Mouse (Mus musculus) heart, embryonic 10.5 days (tissue): ENCODE measurements around the gene C1rl. TPM values are rescaled to one million over a fixed set of nuclear protein-coding genes. Genes with fewer than 3 reads are reported as not detected.
"Not testable (repeated sequence)": the region's sequence is repeated elsewhere in the genome, so short reads cannot be mapped to it uniquely, and the experiment has no call there.

Source experiments
- DNase-seq: peaks from one replicate; pipeline ENCODE4 v3.0.0-alpha.2; 2017; ENCODE audit warnings: low spot score
- H3K27ac ChIP-seq: fragments of 300-500 bp; sonication (generic); 2 replicates; pipeline ENCODE4 v1.5.1; 2016; ENCODE audit warnings: mild to moderate bottlenecking
- H3K27me3 ChIP-seq: fragments of 300-500 bp; sonication (generic); 2 replicates; pipeline ENCODE4 v1.6.1; 2016; ENCODE audit warnings: mild to moderate bottlenecking; ENCODE audit not compliant: poor library complexity, insufficient read depth, severe bottlenecking
- H3K36me3 ChIP-seq: fragments of 300-500 bp; sonication (generic); 2 replicates; pipeline ENCODE4 v1.6.1; 2016; ENCODE audit warnings: mild to moderate bottlenecking, moderate library complexity
- H3K4me1 ChIP-seq: fragments of 300-500 bp; sonication (generic); 2 replicates; pipeline ENCODE4 v1.6.1; 2016; ENCODE audit warnings: mild to moderate bottlenecking
- H3K4me3 ChIP-seq: fragments of 300-500 bp; sonication (generic); 2 replicates; pipeline ENCODE4 v1.5.1; 2016; ENCODE audit warnings: mild to moderate bottlenecking, moderate library complexity
- H3K9me3 ChIP-seq: fragments of 300-500 bp; sonication (generic); 2 replicates; pipeline ENCODE4 v1.6.1; 2016; ENCODE audit warnings: mild to moderate bottlenecking, moderate library complexity
- WGBS: fragments of 180-500 bp; shearing (Covaris S2); methylation state at CpG from one replicate; pipeline ENCODE4 v1.1.7; 2016; 5-methylcytosine and 5-hydroxymethylcytosine counted together
- polyA plus RNA-seq: library from polyadenylated mRNA; unstranded; fragments of >200 nt; fragmentation: Nextera tagmentation; extraction: Ambion mirVana; gene quantifications from 2 replicates; pipeline ENCODE4 v1.2.1, GENCODE M21; 2016

Gene C1rl
- polyA plus RNA-seq, 1 experiment from 2014 or later, result 0.83 TPM

DNA sequence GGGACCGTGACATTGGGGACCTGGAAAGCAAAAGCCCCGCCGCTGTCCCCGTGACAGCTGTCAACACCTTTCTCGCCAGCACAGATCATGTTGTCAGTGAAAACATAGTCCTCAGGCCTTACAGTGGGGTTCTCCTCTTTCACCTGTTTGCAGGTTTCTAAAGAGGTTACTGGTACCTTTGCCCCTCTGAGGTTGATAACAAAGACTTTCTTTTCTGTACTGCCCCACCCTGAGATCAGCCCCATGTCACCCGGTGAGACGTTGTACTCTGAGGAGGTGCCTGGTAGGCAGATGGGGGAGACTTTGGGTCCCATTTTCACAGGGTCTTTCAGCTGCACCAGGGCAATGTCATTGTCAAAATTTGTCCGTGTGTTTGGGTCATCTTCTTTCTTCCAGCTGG lies 38.2 kb downstream of the C1rl start:
- no peak overlapping the region for H3K27ac ChIP-seq
- H3K27me3 ChIP-seq, result no peaks in the 10 kb centered on the region
- no peak for DNase-seq
- H3K9me3 ChIP-seq, result no peaks in the 10 kb centered on the region
- no peaks in the 10 kb centered on the region for H3K36me3 ChIP-seq
- WGBS, result 72% methylated on average over 8 of the region's 8 CpGs
- no peak overlapping the region for H3K4me3 ChIP-seq
- no peaks in the 10 kb centered on the region for H3K4me1 ChIP-seq

GRCm38 (mm10) chr6:124536125-124536829 lies 43.4 kb downstream of the C1rl start:
- not testable (repeated sequence) for H3K27me3 ChIP-seq, H3K27ac ChIP-seq, H3K36me3 ChIP-seq, H3K9me3 ChIP-seq, H3K4me1 ChIP-seq, H3K4me3 ChIP-seq, DNase-seq
- WGBS, result 67% methylated on average over 8 of the region's 8 CpGs

DNA sequence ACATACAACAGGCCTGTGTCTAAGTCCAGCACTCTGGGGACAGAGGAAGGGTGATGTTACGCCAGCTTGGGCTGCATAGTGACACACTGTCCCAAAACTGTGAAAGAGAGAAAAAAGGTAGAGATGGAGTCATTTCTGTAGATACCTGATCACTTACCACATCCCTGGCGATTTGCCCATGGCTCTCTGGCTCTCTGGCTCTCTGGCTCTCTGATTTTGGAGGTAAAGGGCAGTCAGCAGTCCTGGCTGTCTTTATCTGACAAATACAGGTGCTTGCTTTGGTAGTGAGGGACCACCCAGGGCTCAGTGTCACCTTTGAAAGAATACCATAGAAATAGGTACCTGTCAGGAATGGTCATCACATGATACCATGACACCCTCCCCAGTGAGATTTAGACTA lies 48.3 kb downstream of the C1rl start:
- H3K36me3 ChIP-seq, H3K27me3 ChIP-seq, DNase-seq, H3K4me3 ChIP-seq, H3K9me3 ChIP-seq, H3K27ac ChIP-seq, H3K4me1 ChIP-seq: not testable (repeated sequence)
- WGBS, result 74% methylated on average over 2 of the region's 2 CpGs

DNA sequence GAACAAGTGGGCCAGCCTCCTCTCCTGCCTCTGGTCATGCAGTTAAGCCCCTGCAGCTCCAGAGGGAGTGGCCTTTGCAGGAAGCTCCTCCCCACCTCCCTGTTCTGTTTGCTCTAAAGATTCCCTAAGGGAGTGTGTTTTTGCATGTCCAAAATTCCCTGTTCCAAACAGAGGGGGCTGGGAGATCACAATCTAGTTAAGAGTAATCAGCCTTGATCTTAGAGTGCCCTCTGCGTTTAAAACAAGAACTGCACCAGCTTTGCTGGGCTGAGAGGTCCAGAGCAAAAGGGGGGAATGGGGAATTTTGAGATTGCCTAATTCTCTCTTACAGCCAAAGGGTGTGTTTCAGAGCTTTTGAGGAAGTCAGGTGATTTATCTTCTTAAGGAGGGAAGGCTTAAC lies 49.4 kb downstream of the C1rl start, which contains the start of gene C1s1:
Gene C1s1 (minus strand): TSS at position 76 of the 400 bp plus-strand sequence.
- not testable (repeated sequence) for H3K4me1 ChIP-seq, H3K27me3 ChIP-seq, H3K4me3 ChIP-seq, H3K27ac ChIP-seq, DNase-seq, H3K36me3 ChIP-seq, H3K9me3 ChIP-seq
- 0% methylated on average over 1 of the region's 1 CpGs for WGBS

- H3K9me3 ChIP-seq, result no peaks in the 10 kb centered on the region
- no peaks in the 10 kb centered on the region for H3K36me3 ChIP-seq
- no peak overlapping the region for H3K27ac ChIP-seq
- peak; percentile 71 for DNase-seq
- H3K27me3 ChIP-seq, result no peaks in the 10 kb centered on the region
- WGBS, result 81% methylated on average over 5 of the region's 6 CpGs
- H3K4me3 ChIP-seq, result no peak overlapping the region
- H3K4me1 ChIP-seq, result no peaks in the 10 kb centered on the region
These were observed 51.6 kb downstream of the C1rl start for GRCm38 (mm10) chr6:124544466-124544865.

- WGBS, result 72% methylated on average over 2 of the region's 2 CpGs
- no peak overlapping the region for H3K4me3 ChIP-seq
- 0 out of 2 replicates have a peak, but pooled peaks cover 3% of the 10 kb centered on the region for H3K9me3 ChIP-seq
- H3K36me3 ChIP-seq, result no peaks in the 10 kb centered on the region
- no peaks in the 10 kb centered on the region for H3K27me3 ChIP-seq
- H3K4me1 ChIP-seq, result no peaks in the 10 kb centered on the region
- DNase-seq, result peak; percentile 36
- H3K27ac ChIP-seq, result no peak overlapping the region
These were observed 52.5 kb downstream of the C1rl start for GRCm38 (mm10) chr6:124545425-124545824.

DNA sequence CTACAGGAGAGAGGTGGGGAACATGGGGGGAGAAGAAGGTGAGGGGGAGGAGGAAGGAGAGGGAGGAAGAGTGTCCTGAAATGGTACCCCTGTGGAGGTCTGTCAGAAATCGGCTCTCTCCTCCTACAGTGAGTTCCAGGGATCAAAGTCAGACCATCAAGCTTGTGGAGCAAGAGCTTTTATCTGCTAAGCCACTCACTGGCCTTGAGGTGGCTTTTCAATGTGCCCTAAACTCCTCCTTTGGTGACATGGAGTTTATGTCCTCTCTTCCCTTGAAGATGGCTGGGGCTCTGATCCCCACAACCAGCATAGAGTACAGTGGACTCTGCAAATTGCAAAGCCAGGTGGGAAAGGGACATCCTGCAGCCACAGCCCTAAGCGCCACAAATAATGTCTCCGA lies 55.1 kb downstream of the C1rl start:
- not testable (repeated sequence) for H3K4me3 ChIP-seq, DNase-seq, H3K36me3 ChIP-seq, H3K9me3 ChIP-seq, H3K27ac ChIP-seq, H3K27me3 ChIP-seq, H3K4me1 ChIP-seq
- WGBS, result 84% methylated on average over 2 of the region's 3 CpGs

DNA sequence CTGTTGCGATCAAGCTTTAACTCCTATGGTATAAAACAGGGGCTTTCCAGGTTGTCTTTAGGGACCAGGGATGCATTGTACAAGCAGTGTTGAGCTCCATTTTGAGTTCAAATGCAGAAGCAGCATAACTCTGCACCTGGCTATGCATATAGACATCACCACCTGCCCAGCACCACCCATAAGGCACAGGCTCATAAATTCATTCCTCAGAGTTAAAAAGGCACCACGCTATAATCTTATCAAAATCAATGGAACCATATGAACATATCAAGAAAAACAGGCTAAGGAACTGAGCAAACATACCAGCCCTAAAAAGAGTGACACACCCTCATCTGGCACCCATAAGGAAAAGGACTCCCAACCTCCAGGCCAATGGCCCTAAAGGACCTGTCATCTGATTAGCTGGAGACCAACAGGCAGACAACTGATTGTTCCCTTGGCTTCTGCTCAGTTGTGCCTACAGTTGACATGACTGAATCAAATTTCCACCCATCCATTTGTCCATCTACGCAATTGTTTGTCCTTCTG lies 56.2 kb downstream of the C1rl start:
- 84% methylated on average over 3 of the region's 3 CpGs for WGBS
- Histone ChIP-seq H3K4me3 (no peak overlapping the region), H3K27me3 (no peaks in the 10 kb centered on the region), H3K9me3 (peaks cover 8% of the 10 kb centered on the region), H3K36me3 (no peaks in the 10 kb centered on the region), H3K27ac (no peak overlapping the region), H3K4me1 (no peaks in the 10 kb centered on the region)
- DNase-seq, result no peak

- Histone ChIP-seq H3K4me1 (no peaks in the 10 kb centered on the region), H3K27ac (no peak overlapping the region), H3K4me3 (no peak overlapping the region), H3K36me3 (no peaks in the 10 kb centered on the region), H3K27me3 (no peaks in the 10 kb centered on the region), H3K9me3 (peaks cover 8% of the 10 kb centered on the region)
- WGBS, result 60% methylated on average over 22 of the region's 22 CpGs
- no peak for DNase-seq
These were observed 59.9 kb downstream of the C1rl start for GRCm38 (mm10) chr6:124552766-124553165.

DNA sequence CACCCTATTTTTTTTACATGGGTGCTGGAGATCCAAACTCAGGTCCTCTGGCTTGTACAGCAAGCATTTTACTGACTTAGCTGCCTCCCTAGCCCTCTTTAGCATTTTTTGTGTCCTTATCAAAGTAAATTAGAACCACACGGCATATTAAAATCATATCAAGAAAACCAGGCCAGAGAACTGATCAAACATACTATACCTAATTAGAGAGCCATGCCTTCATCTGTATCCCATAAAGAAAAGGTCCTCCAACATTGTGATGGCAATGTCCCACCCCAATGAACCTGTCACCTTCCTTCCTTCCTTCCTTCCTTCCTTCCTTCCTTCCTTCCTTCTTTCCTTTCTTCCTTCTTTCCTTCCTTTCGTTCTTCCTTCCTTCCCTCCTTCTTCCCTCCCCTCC lies 63.0 kb downstream of the C1rl start:
- 69% methylated on average over 2 of the region's 2 CpGs for WGBS
- H3K9me3 ChIP-seq, H3K4me1 ChIP-seq, H3K27me3 ChIP-seq, DNase-seq, H3K36me3 ChIP-seq, H3K4me3 ChIP-seq, H3K27ac ChIP-seq: not testable (repeated sequence)

Other genes starting within 250 kb of the C1rl start
- not detected in 2 replicates for gene Cd163, start 188.5 kb upstream of the C1rl start, polyA plus RNA-seq
- 25.5 and 31.9 TPM in 2 replicates for gene Pex5, start 78.0 kb upstream of the C1rl start, polyA plus RNA-seq
- 1.3 and 3.3 TPM in 2 replicates for gene Clstn3, start 28.3 kb upstream of the C1rl start, polyA plus RNA-seq
- 0.05 and 0.31 TPM in 2 replicates for gene C1ra, start 19.3 kb downstream of the C1rl start, polyA plus RNA-seq
- 0.34 and 2.2 TPM in 2 replicates for gene C1s1, start 49.2 kb downstream of the C1rl start, polyA plus RNA-seq
- gene C1rb, start 77.2 kb downstream of the C1rl start, polyA plus RNA-seq, result not detected in 2 replicates
- 0.06 TPM in 1 of 2 replicates, not detected in the other for gene C1s2, start 143.0 kb downstream of the C1rl start, polyA plus RNA-seq
- gene Lpcat3, start 169.9 kb downstream of the C1rl start, polyA plus RNA-seq, result 45.2 and 53.8 TPM in 2 replicates
- 162 and 216 TPM in 2 replicates for gene Emg1, start 219.1 kb downstream of the C1rl start, polyA plus RNA-seq
- gene Phb2, start 219.2 kb downstream of the C1rl start, polyA plus RNA-seq, result 438 and 483 TPM in 2 replicates
- gene Ptpn6, start 245.6 kb downstream of the C1rl start, polyA plus RNA-seq, result 5.9 and 8.6 TPM in 2 replicates
- 297 and 301 TPM in 2 replicates for gene Grcc10, start 248.3 kb downstream of the C1rl start, polyA plus RNA-seq